Mouse (Mus musculus): ENCODE data around the gene Nr1d1.
A peak's percentile ranks its signal among the peaks of the same experiment; 100 is the strongest.

Nr1d1 gene

DNA sequence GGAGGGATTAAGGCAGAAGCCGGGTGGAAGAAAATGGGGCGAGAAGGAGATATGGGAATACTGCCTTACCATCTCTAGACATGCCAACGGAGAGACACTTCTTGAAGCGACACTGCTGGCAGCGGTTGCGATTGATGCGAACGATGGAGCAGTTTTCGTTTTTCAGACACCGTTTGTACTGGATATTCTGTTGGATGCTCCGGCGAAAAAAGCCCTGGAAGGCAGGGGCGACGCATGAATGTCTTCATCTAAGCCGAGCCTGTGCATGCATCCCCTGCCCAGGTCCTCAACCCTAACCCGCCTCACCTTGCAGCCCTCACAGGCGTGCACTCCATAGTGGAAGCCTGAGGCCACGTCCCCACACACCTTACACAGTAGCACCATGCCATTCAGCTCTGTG is 4.0 kb downstream of the Nr1d1 start:
- DNase-seq (ENCODE audit: extremely low spot score, low read depth, low spot score) = no peak

DNA sequence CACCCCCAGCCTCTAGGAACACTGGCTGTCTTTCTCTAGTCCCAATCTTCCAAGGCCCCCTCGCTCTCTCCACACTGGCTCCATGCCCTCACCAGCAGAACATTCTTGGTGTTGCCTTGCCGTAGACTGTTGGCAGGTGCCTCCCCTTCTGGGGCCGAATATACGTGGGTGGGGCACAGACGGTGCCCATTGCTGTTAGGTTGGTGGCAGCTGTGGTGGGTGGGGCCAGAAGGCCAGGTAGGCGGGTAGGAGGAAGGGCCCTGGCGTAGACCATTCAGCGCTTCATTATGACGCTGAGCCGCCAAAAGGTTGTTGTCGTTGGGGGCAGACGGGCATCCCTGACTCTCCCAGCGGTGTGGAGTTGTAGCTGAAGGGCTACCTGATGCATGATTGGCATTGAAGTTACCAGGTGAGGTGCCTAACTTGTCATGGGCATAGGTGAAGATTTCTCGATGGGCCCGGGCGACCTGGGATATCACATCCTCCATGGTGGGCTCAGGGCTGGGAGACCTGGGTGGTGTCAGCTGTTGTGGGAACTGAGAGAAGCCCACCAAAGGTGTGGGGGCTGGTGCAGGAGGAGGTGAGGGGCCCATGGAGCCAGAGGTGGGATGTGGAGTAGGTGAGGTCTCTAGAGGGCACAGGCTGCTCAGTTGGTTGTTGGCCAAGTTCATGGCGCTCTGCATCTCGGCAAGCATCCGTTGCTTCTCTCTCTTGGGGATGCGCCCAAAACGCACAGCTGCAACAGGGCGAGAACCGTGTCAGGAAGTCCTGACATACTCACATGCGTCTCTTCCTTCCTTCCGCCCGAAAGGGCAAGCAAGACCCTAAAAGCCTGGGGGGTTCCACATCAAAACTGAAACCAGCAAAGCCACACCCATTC is 4.8 kb downstream of the Nr1d1 start:
- DNase-seq (ENCODE audit: extremely low spot score, low read depth, low spot score) = no peak

DNA sequence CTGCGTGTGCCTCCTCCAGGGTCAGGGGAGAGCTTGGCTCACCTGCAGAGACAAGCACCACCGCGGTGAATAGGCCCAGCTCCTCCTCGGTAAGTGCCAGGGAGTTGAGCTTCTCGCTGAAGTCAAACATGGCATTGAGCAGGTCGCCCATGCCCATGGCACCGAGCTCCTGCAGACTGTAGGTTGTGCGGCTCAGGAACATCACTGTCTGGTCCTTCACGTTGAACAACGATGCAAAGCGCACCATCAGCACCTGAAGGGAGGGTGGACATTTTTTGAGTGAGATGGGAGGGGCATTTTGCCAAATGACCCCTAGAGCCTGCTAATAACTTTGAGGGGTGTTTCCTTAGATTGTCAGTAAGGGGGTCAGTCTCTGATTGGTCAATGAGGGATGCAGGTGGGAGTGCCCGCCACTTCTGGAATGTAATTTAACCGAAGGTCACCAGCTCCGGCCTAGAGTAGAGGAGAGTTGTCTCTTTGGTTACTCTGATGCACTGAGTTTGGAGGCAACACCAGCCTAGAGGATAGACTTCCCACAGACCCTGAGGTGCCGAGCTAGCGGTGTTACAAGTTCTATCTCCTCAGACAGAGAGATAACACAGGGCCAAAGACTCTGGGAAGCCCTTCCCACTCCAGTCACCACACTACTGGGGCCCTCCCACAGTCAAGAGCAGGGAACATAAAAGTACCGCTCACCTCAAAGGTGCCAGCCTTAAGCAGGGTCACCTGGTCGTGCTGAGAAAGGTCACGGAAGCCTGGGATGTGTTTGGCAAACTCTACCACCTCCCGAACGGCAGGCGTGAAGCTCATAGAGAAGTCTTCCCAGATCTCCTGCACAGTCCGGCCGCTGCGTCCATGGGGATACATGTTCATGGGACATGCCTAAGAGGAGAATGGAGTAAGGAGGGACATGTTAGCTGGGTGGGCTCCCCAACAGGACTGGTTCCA is 5.9 kb downstream of the Nr1d1 start:
- no peak for DNase-seq (ENCODE audit: extremely low spot score, low read depth, low spot score)

DNA sequence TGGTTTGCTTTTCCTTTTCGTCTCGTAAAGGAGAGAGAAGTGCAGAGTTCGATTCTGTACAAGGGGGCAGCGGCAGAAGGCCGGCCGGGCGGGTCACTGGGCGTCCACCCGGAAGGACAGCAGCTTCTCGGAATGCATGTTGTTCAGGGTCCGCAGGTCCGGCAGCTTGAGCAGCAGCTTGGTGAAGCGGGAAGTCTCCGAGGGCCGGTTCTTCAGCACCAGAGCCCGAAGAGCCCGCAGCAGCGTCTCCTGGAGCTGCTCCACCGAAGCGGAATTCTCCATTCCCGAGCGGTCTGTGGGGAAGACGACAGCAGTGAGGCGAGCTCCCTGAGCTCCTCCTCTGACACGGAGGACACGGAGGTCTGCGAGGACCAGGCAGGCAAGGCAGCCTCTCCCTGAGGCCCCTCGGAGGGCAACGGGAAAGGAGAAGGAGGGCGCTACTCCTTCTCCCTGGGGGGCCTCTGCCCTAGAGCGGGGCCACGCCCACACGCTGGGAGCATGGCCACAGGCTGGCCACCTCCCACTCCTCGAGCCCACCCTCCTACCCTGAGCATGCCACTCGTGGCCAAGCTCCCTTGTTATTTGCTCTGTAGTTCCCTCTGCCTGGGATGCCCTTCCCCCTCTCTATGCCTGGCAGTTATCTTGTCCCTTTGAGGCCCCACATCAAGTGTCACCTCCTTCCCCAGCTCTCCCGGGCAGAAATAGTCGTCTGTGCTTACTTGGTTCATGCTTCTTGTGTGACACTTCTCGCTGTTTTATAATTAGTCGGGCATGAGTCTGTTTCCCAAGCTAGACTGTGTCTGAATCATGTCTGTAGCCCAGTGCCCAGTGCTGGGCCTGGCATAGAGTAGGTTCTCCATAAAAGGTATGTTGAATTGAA is 6.8 kb downstream of the Nr1d1 start:
- no peak for DNase-seq (ENCODE audit: extremely low spot score, low read depth, low spot score)

DNA sequence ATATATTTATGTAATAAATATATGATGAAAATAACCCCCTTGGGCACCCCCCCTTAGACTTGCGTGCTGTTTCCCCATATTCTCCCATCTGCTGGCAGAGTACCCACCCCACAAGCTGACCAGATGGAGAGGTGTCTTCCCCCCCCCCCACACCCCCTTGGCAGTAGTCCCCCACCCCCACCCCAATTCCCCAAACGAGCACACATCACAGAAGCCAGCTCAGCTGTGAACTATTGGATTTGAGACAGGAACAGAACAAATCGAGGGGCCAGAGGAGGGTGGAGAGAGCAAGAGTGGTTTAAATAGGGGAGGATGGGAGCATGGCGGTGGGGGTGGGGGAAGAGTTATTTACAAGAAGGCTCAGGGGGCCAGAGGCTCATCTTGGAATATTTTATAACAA is 7.4 kb downstream of the Nr1d1 start:
- DNase-seq (ENCODE audit: extremely low spot score, low read depth, low spot score) = no peak

DNA sequence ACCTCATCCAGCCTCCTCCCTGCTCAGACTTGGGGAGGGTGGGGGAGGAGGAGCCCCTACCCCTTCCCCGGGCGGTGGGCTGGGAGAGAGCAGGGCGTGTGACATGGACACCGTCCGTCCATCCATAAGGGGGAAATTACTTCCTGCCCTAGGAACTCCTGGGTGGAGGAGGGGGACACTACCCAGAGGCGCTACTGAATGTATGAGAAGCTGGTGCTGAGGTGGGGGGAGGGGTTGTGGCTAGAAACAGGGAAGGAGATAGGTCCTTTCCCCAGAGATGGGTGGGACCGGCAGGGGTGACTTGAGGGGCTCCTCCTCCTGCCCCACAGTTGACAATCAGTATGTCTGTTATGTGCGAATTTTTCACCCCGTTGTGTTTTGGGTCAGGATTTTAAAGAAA is 7.9 kb downstream of the Nr1d1 start:
- DNase-seq (ENCODE audit: extremely low spot score, low read depth, low spot score) = no peak

DNA sequence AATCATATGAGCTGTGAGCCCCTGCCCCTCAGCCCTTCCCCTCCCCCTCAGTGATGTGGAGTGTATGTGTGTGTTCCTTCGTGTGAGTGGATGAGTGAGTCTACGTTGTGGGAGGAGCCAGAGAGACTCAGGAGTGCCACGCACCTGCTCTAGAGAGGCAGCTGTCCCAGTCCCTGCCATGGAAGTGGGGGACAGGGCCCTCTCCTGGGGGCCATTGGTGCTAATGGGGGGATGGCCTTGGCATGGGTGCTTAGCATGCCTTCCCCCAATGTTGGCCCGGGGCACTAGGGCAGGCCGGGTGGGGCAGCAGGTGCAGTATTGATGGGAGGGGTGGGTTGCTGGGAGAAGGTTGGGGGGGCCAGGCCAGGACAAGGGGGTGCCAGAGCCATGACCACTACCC is 8.3 kb downstream of the Nr1d1 start:
- no peak for DNase-seq (ENCODE audit: extremely low spot score, low read depth, low spot score)

DNA sequence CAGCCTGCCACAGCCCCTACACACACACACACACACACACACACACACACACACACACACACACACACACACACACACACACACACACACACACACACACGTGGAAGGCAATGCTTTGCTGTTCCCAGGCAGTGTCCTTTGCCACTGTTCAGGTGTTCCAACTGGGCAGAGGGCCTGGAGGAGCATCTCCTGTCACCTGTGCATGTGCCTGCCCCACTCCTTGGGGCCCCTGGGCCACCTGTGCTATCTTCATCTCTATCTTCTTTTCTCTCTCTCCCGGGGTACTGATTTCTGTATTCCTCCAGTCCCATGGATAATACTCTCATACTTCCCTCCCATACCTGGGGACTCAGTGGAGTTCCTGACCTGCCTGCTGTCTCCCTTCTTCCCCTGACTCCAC is 8.8 kb downstream of the Nr1d1 start:
- DNase-seq (ENCODE audit: extremely low spot score, low read depth, low spot score) = no peak

DNA sequence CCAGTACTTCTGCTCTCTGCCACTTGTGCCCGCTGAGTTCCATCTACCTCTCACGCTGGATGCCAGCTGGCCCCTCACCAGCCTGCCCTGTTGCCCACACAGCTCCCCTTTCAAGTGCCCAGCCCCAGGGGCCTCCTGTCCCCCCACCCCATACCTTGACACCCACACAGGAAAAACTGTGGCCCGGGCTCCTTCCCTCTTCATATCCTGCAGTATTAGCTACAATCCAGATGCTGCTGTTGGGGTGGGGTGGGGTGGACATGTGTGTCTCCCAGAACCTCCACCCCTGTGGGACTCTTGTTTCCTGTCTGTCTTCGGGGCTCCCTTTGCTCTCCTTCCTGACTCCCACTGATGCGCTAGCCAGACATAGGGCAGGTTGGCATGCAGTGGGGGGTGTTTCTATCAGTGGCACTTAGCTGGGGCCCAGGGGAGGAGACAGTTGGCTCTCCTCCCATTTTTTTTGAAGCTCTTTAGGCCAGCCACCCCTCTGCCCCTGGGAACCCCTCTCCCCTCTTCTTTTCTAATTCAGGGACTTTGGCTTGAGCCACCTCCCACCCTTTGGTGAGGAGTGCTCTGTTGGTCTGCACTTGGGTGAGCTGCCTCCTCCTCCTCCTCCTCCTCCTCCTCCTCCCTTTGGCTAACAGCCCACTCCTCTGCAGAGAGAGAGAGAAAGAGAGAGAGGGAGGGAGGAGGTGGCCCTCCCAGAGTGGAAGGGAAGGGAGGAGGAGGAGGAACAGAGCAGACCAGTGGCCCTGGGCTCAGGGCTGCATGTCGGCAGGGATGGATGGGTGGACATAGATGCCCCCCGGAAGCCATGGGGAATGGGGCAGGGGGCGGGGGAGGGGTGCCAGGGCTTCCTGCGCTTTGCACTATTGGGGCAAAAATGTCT is 9.5 kb downstream of the Nr1d1 start:
- DNase-seq (ENCODE audit: extremely low spot score, low read depth, low spot score) = no peak

DNA sequence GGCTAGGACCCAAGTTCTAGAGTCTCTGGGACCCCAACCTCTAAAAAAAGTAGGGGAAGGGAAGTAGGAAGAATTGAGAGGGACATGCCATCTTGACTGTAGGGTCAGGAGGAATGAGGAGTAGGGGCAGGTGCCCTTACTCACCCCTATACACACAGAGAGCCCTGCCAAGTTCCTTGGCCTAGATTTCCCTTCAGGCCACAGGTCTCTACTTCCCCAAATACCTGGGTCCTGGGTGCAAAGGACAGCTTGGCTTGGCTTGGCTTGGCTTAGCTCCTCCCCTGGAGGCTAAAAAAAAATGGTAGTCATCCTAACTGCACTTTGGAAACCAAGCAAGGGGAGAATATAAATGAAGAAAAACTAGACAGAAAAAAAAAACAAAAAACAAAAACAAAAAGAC is 10.4 kb downstream of the Nr1d1 start:
- no peak for DNase-seq (ENCODE audit: extremely low spot score, low read depth, low spot score)

DNA sequence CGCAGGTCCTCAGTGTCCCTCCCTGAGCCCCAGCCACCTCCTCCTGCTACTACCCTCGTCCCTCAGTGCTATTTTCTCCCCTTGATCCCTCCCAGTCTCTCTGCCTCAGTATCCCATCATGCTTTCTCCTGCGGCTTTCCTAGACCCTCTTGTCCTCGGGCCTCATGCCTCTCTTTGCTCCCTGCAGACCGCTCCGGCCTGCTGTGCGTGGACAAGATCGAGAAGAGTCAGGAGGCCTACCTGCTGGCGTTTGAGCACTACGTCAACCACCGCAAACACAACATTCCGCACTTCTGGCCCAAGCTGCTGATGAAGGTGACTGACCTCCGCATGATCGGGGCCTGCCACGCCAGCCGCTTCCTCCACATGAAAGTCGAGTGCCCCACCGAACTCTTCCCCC is 11.0 kb downstream of the Nr1d1 start:
- no peak for DNase-seq (ENCODE audit: extremely low spot score, low read depth, low spot score)

DNA sequence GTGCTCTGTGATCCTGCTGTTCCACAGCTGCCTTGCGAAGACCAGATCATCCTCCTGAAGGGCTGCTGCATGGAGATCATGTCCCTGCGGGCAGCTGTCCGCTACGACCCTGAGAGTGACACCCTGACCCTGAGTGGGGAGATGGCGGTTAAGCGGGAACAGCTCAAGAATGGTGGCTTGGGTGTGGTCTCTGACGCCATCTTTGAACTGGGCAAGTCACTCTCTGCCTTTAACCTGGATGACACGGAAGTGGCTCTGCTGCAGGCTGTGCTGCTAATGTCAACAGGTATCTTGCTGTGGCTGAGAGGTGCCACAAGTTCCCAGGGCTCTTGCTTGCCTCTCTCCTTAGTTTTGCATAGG is 11.7 kb downstream of the Nr1d1 start:
- no peak for DNase-seq (ENCODE audit: extremely low spot score, low read depth, low spot score)

DNA sequence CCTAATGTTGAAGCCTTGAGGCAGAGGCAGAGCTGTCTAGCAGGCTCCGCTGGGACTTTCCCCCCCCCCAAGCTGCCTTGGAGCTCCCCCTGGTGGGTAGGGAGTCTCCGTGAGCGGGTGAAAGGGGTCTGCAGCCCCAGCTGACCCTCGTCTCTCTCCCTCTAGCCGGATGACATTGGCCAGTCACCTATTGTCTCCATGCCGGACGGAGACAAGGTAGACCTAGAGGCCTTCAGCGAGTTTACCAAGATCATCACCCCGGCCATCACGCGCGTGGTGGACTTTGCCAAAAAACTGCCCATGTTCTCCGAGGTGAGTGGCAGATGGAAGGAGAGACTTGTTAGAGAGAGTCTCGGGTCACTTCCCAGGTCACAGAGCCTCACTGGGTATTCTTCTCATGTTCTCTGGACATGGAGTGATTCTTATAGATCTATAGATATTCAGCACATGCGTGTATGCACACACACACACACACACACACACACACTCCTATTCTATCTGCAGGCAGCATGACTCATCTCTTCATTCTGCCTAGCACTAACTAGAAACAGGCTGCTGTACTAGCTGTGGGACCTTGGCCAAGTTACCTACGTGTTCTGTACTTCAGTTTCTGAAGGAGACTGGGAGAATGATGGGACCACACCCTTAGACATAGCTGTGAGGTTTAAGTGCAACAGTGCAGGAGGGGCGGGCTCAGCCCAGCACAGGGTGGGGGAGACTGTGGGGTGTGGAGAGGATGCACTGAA is 12.2 kb downstream of the Nr1d1 start:
- DNase-seq (ENCODE audit: extremely low spot score, low read depth, low spot score) = no peak

DNA sequence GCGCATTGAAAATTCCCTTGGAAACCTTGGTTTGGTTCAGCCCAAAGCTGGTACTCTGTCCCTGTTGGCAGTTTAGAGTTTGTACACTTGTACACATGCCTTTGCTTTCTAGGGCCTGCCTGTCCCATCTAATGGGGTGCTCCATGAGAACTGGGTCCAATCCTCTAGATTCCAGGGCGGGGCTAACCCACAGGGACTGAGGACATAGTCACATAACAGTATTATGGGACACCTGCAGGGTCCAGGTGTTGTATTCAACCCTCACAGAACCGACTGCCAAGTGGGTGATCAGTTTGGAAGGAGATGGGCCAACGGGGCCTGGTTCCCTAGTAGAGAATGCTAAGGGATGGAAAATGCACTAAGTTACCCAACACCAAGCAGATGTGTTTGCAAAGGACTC is 13.2 kb downstream of the Nr1d1 start:
- no peak for DNase-seq (ENCODE audit: extremely low spot score, low read depth, low spot score)

DNA sequence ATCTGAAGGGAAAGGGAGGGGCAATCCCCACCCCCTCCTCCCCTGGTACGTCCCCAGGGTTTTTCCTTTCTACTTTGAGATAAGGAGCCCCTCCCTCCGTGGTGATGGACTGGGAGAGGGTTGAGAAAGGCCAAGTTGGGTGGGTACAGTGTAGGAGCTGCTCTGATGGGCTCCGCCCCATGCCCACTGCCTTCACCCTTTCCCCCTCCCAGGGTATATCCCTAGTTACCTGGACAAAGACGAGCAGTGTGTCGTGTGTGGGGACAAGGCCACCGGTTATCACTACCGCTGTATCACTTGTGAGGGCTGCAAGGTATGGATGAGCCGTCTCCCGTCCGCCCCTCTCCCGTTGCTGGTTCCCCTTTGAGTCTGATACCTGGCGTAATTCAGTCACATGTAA is 18.4 kb downstream of the Nr1d1 start:
- no peak for DNase-seq (ENCODE audit: extremely low spot score, low read depth, low spot score)

DNA sequence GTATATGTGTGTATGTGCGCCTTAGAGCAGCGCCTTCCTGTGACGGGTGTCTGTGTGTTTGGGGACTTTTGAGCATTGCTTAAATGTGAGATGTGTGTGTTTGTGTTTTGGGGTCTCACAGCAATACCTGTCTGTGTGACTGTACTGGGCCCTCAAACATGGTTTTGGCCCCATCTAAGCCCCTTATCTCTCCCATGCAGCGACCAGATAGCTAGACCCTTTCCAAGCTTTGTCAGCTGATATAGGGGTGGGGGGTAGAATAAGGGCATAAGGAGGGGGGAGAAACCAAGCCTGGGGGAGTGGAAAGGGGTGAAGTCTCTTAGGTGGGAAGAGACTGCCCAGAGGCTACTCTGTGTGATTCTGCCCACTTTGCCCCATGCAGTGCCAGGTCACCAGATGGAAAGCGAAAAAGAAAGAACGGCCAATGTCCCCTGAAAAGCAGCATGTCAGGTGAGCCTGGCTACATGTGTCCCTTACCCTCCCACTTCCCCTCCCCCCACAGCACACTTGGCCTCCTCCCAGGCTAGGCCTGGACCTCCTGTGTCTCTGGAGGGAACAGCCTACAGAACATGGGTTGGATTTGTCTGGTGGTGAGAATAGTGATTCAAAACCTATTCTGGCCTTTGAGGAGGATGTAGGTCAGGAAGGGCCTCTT is 19.3 kb downstream of the Nr1d1 start:
- no peak for DNase-seq (ENCODE audit: extremely low spot score, low read depth, low spot score)

DNA sequence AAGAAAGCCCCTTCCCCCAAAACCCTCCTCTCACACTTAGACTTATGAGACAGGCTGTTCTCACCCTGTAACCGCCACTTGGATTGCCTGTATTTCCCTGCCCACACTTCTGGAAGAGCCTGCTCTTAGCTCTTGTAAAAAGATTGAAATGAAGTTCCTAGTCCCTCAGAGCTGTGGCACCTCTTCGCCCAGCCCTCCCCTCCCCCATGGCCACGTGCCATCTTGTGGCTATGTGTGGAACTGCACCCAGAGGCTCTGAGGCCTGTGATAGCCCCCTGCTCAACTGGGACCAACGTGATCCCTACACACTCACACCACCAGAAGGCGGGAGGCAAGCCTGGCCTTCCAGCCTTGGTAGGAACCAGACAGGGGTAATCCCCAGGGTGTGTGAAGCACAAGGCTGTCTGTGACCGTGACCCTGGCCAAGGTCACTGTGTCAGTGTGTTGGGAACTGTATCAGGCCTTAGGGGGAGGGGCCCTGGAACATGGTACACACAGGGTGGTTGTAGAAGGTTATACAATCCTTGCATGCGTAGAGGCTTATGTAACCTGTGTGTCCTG is 20.4 kb downstream of the Nr1d1 start:
- peak; percentile 61 for DNase-seq (ENCODE audit: extremely low spot score, low read depth, low spot score)

DNA sequence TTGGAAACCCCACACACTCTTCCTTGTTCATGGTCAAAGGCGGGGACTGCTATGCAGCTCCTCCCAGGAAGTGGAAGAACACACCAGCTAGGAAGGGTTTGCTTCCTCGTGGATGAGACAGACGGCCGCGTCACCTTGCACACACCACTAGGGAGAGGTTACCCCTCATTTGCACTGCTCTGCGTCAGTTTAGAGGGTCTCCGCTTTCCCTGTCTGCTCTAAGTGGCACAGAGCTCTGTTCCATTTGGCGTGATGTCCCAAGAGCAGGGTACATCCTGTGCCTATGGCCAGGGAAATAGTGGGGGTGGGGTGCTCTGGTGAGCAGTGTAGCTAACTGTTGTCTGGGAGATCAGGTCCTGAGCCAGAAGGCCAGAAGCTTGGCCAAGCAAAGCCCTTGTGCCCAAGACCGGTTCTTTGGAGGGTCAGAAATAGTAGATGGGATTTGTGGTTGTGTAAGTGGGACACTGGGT is 20.9 kb downstream of the Nr1d1 start:
- no peak for DNase-seq (ENCODE audit: extremely low spot score, low read depth, low spot score)

DNA sequence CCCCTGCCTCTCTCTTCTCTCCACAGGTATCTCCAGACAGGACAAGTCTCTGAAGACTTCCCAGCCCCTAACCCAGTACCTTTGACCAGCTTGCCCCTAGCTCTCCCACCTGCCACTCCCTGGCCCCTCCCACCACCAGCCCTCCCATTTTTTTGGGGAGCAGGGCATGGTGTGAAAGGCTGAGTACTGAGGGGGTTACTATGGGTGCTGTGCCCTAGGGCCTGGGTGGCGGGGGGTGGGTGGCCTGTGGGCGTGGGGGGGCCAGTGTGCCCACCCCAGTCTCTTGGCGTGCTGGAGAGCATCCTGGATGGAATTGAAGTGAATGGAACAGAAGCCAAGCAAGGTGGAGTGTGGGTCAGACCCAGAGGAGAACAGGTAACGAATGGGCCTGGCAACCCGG is 21.9 kb downstream of the Nr1d1 start:
- no peak for DNase-seq (ENCODE audit: extremely low spot score, low read depth, low spot score)

Measured in hindlimb bud, embryonic 11.5 days (tissue).